Mouse (Mus musculus) spleen, postnatal 4 days (tissue): ENCODE data around the gene Tspo2.

ENCODE experiments used
- DNase-seq, 2 experiments: peaks; one replicate each; pipeline ENCODE4 v3.0.0; 2022; ENCODE audit warnings: low spot score in 2 of 2

Gene Tspo2

GRCm38 (mm10) chr17:48450666-48451352 is 513 bp downstream of the Tspo2 start:
- peak; percentile 82 to 88 for DNase-seq

GRCm38 (mm10) chr17:48447675-48448074 is 3.6 kb downstream of the Tspo2 start:
- no peak for DNase-seq

- no peak for DNase-seq
Observed at GRCm38 (mm10) chr17:48443542-48444145, 7.7 kb downstream of the Tspo2 start.

GRCm38 (mm10) chr17:48442745-48443457 is 8.4 kb downstream of the Tspo2 start:
- DNase-seq, result no peak

- DNase-seq, result no peak
Observed at GRCm38 (mm10) chr17:48437421-48437911, 13.9 kb downstream of the Tspo2 start.

- DNase-seq, result no peak
Observed at GRCm38 (mm10) chr17:48436487-48436886, 14.8 kb downstream of the Tspo2 start.

GRCm38 (mm10) chr17:48434479-48434878 is 16.8 kb downstream of the Tspo2 start:
- DNase-seq, result no peak

- no peak for DNase-seq
Observed at GRCm38 (mm10) chr17:48433689-48434330, 17.5 kb downstream of the Tspo2 start.

GRCm38 (mm10) chr17:48433006-48433655 is 18.2 kb downstream of the Tspo2 start:
- no peak for DNase-seq

GRCm38 (mm10) chr17:48432158-48432980 is 19.0 kb downstream of the Tspo2 start, which contains the start of gene Apobec2:
TSS of gene Apobec2 (minus strand) at chr17:48432930.
- no peak for DNase-seq

- no peak for DNase-seq
Observed at GRCm38 (mm10) chr17:48431054-48431453, 20.3 kb downstream of the Tspo2 start.

GRCm38 (mm10) chr17:48430394-48430793 is 20.9 kb downstream of the Tspo2 start:
- no peak for DNase-seq

GRCm38 (mm10) chr17:48427852-48428530 is 23.3 kb downstream of the Tspo2 start:
- DNase-seq, result peak; percentile 43 to 76

GRCm38 (mm10) chr17:48426991-48427750 is 24.2 kb downstream of the Tspo2 start:
- DNase-seq, result no peak

GRCm38 (mm10) chr17:48425823-48426612 is 25.3 kb downstream of the Tspo2 start:
- DNase-seq, result peak in 1 of 2 experiments; percentile 58

GRCm38 (mm10) chr17:48424237-48424636 is 27.1 kb downstream of the Tspo2 start:
- no peak for DNase-seq

- DNase-seq, result no peak
Observed at GRCm38 (mm10) chr17:48419571-48419970, 31.8 kb downstream of the Tspo2 start.

- no peak for DNase-seq
Observed at GRCm38 (mm10) chr17:48418781-48419180, 32.5 kb downstream of the Tspo2 start.
